Mouse (Mus musculus) heart, embryonic 10.5 days (tissue): Measurements from ENCODE around the gene Mycbpap. TPM values are rescaled to one million over a fixed set of nuclear protein-coding genes. Genes with fewer than 3 reads are reported as not detected.

Source experiments
- polyA plus RNA-seq: library from polyadenylated mRNA; unstranded; fragments of >200 nt; fragmentation: Nextera tagmentation; extraction: Ambion mirVana; gene quantifications from 2 replicates; pipeline ENCODE4 v1.2.1, GENCODE M21; 2016

Mycbpap gene
- polyA plus RNA-seq, 1 experiment from 2014 or later: 9.3 TPM

Other genes with a start within 250 kb of the Mycbpap start
- gene Gm21885, start 239.9 kb downstream of the Mycbpap start, polyA plus RNA-seq: 0.18 TPM in 1 of 2 replicates, not detected in the other
- gene Luc7l3, start 199.8 kb downstream of the Mycbpap start, polyA plus RNA-seq: 66.3 and 93.4 TPM in 2 replicates
- 16.3 and 20.3 TPM in 2 replicates for gene Ankrd40, start 193.7 kb downstream of the Mycbpap start, polyA plus RNA-seq
- gene Abcc3, start 128.7 kb downstream of the Mycbpap start, polyA plus RNA-seq: 0.48 and 0.88 TPM in 2 replicates
- gene Cacna1g, start 47.5 kb downstream of the Mycbpap start, polyA plus RNA-seq: 1.5 and 2.4 TPM in 2 replicates
- gene Spata20, start 35.6 kb downstream of the Mycbpap start, polyA plus RNA-seq: not detected in 2 replicates
- gene Epn3, start 21.8 kb downstream of the Mycbpap start, polyA plus RNA-seq: 7.7 and 14.2 TPM in 2 replicates
- 3.2 and 6.9 TPM in 2 replicates for gene Rsad1, start 27.5 kb upstream of the Mycbpap start, polyA plus RNA-seq
- gene Chad, start 43.3 kb upstream of the Mycbpap start, polyA plus RNA-seq: 0.11 and 0.28 TPM in 2 replicates
- gene Acsf2, start 80.1 kb upstream of the Mycbpap start, polyA plus RNA-seq: 2.8 and 4.1 TPM in 2 replicates
- gene Lrrc59, start 108.0 kb upstream of the Mycbpap start, polyA plus RNA-seq: 229 and 251 TPM in 2 replicates
- 139 and 141 TPM in 2 replicates for gene Mrpl27, start 132.0 kb upstream of the Mycbpap start, polyA plus RNA-seq
- 24.7 and 33.4 TPM in 2 replicates for gene Eme1, start 132.2 kb upstream of the Mycbpap start, polyA plus RNA-seq
- 16.7 and 17.4 TPM in 2 replicates for gene Xylt2, start 155.8 kb upstream of the Mycbpap start, polyA plus RNA-seq
- not detected in 2 replicates for gene Gm11541, start 182.8 kb upstream of the Mycbpap start, polyA plus RNA-seq
- gene Cdc34b, start 220.0 kb upstream of the Mycbpap start, polyA plus RNA-seq: 0.16 TPM in 1 of 2 replicates, not detected in the other